Mouse (Mus musculus) E14TG2a.4 (cell line): ENCODE results near the gene Tbc1d22a.

Experiments
- CTCF ChIP-seq: conservative IDR thresholded peaks from 2 replicates; pipeline ENCODE4 v1.5.1; 2014; ENCODE audit warnings: low read length
- NANOG ChIP-seq: IDR thresholded peaks from 2 replicates; pipeline ENCODE4 v1.6.1; 2014; ENCODE audit warnings: borderline replicate concordance, low read length, mixed read lengths
- POU5F1 ChIP-seq: IDR thresholded peaks from 2 replicates; pipeline ENCODE4 v1.6.1; 2014; ENCODE audit warnings: low read length, borderline replicate concordance

DNA sequence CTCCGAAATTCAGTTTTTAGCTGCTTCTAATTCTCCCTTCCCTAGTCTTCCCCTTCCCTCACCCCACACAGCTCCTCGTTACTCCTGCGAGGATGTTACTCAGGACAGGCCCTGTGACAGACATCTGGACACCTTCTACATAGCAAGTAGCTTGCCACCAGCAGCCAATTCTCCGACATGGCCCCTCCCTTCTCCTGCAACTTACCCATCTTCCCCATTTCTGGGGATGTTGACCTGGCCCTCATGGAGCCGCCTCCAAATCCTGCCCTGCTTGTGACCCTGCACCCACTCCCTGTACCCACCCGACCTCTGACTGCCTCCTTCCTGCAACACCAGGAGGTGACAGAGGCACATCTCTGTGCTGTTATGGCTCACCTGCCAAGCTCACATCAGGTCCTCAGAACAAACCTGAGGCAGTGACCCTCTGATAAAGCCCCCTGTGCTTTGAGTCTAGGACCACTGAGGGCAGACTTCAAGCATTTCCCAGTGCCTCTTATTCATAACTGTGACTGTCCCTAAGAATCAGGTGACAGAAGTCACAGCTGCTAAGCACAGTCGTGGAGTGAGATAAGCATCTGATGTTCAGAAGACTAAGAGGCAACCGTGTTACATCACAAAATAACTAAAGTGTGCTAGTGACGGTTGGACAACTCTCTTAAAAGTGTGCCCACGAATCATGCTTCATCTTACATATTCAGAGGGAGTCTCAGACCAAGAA, 46.3 kb upstream of the Tbc1d22a start:
- TF ChIP-seq CTCF: no peak
- TF ChIP-seq NANOG: no peak
- TF ChIP-seq POU5F1: no peak
